Mouse (Mus musculus) T-cell, adult 66 days (primary cell): ENCODE measurements around the gene Lyrm1. TPM values are rescaled to one million over a fixed set of nuclear protein-coding genes. Genes with fewer than 3 reads are reported as not detected.

ENCODE experiments used
- total RNA-seq, 2 experiments: library from RNA; stranded (reverse); gene quantifications; 3 replicates in 1 of 2; 4 replicates in 1 of 2; pipeline ENCODE4 v1.2.4; 2023

The Lyrm1 gene
- total RNA-seq = 1 to 10 TPM; 3.8 to 4.8 TPM

DNA sequence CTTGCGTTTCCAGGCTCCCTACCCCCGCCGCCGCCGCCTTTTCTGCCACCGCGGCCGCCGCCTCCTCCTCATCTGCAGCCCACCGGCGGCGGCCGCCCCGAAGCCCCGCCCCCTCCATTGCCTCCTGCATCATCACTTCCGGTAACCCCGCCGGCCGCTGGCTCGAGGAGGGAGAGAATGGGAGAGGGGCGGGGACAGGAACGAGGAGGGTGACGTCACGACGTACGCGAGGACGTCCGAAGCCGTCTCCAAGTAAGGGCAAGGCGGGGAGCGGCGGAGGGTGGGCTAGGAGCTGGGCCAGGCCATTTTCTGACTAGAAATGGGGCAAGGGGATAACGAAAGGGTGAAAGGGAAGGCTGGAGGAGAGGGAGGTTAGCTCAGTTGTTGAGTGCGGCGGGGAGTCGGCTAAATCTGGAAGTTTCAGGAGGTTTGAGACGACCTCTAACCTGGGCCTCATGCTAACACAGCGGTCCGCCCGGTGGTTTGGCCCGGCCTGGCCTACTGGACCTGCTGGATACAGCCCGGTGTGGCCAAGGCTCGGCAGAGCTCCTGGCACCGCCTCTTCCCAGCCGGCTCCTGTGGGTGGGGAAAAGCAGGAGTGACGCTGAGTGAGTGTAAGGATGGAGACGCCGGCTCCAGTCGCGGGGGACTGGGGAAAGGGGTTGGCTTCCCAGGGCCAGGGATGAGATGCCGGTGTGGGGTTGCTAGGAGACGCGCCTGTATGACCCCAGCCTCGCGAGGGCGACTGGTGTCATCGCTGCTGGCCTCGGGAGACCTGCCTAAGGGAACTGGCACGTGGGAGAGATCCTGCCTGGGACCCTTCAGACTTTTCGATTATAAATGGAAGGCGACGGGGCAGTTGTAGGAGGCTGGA is at the start of gene Lyrm1, which contains the start of gene Dcun1d3:
Gene Lyrm1, plus strand, starts transcription at position 223 of the 874 bp plus-strand sequence.
Gene Dcun1d3, minus strand, starts transcription at position 660 of the 874 bp plus-strand sequence.

Other genes starting within 250 kb of the Lyrm1 start
- gene Acsm4, start 205.8 kb upstream of the Lyrm1 start, total RNA-seq = not detected
- gene Thumpd1, start 175.1 kb upstream of the Lyrm1 start, total RNA-seq = 100 to 1,000 TPM; 104 to 106 TPM
- gene Acsm3, start 134.9 kb upstream of the Lyrm1 start, total RNA-seq = not detected
- 10 to 100 TPM; 69.4 to 69.6 TPM for gene Rexo5, start 101.9 kb upstream of the Lyrm1 start, total RNA-seq
- 1 to 10 TPM; 7.0 to 8.6 TPM for gene Eri2, start 101.8 kb upstream of the Lyrm1 start, total RNA-seq
- gene Dcun1d3, start 437 bp downstream of the Lyrm1 start, total RNA-seq = 10 to 100 TPM; 20.6 to 24.4 TPM
- gene Dnah3, start 199.4 kb downstream of the Lyrm1 start, total RNA-seq = not detected
- gene Tmem159, start 206.5 kb downstream of the Lyrm1 start, total RNA-seq = 1 to 10 TPM in 1 of 2 experiments, under 1 TPM in 1; 0.41 to 1.8 TPM
- not detected for gene Zp2, start 249.4 kb downstream of the Lyrm1 start, total RNA-seq